Mouse (Mus musculus) heart, adult 2 months (tissue): ENCODE data around the gene Tmcc2. TPM values are rescaled to one million over a fixed set of nuclear protein-coding genes. Genes with fewer than 3 reads are reported as not detected.

ENCODE experiments used
- DNase-seq, 2 experiments: peaks; one replicate each; pipeline ENCODE4 v3.0.0; 2021
- H3K27ac ChIP-seq: fragments of 200-600 bp; 2 replicates; pipeline ENCODE4 v1.8.1; 2022
- H3K27me3 ChIP-seq: fragments of 200-500 bp; 2 replicates; pipeline ENCODE4 v1.6.1; 2012; ENCODE audit warnings: mild to moderate bottlenecking, low read length, inconsistent platforms, mixed read lengths; ENCODE audit not compliant: control insufficient read depth, insufficient read depth
- H3K36me3 ChIP-seq: fragments of 200-500 bp; 2 replicates; pipeline ENCODE4 v1.6.1; 2012; ENCODE audit warnings: low read length, inconsistent platforms; ENCODE audit not compliant: control insufficient read depth, insufficient read depth
- H3K4me1 ChIP-seq: fragments of 200-500 bp; 2 replicates; pipeline ENCODE4 v1.6.1; 2011; ENCODE audit warnings: low read length; ENCODE audit not compliant: control insufficient read depth, insufficient read depth
- H3K4me3 ChIP-seq: fragments of 200-600 bp; 2 replicates; pipeline ENCODE4 v1.8.1; 2022
- H3K79me2 ChIP-seq: fragments of 200-500 bp; replicated peaks from 2 replicates; pipeline ENCODE4 v1.6.1; 2012; ENCODE audit warnings: mild to moderate bottlenecking, inconsistent platforms, low read length, moderate library complexity, mixed read lengths; ENCODE audit not compliant: control insufficient read depth, insufficient read depth
- H3K9ac ChIP-seq: fragments of 200-500 bp; 2 replicates; pipeline ENCODE4 v1.6.1; 2012; ENCODE audit warnings: low read depth, mild to moderate bottlenecking, control low read depth, inconsistent platforms, low read length, mixed read lengths
- CTCF ChIP-seq: fragments of 200-600 bp; IDR thresholded peaks from 2 replicates; pipeline ENCODE4 v1.8.1; 2022; ENCODE audit warnings: antibody characterized with exemption, mild to moderate bottlenecking, moderate library complexity
- EP300 ChIP-seq: fragments of 200-500 bp; IDR thresholded peaks from 2 replicates; pipeline ENCODE4 v1.6.1; 2011; ENCODE audit warnings: low read depth, low read length, control low read depth; ENCODE audit not compliant: insufficient read depth
- POLR2A ChIP-seq: fragments of 200-500 bp; IDR thresholded peaks from 2 replicates; pipeline ENCODE4 v1.6.1; 2011; ENCODE audit warnings: mild to moderate bottlenecking, low read depth, low read length, control low read depth; ENCODE audit not compliant: insufficient read depth
- WGBS: fragments of 180-500 bp; shearing (Covaris S2); methylation state at CpG from one replicate; pipeline ENCODE4 v1.1.7; 2018; 5-methylcytosine and 5-hydroxymethylcytosine counted together
- intact Hi-C: fragments of 180-260 bp; cut with DNase I; formaldehyde crosslinking; loops from one replicate; pipeline ENCODE4 v1.15.1; 2025
- polyA plus RNA-seq: library from polyadenylated mRNA; depleted of rRNA; stranded (reverse); fragments of >200 nt; gene quantifications from 2 replicates; pipeline ENCODE4 v1.2.3, GENCODE M21; 2012
- total RNA-seq, 2 experiments: library from RNA; stranded (reverse); gene quantifications; 2 replicates each; pipeline ENCODE4 v1.2.3; 2021

The Tmcc2 gene
- total and polyA plus RNA-seq, 3 experiments, result 17.5 to 25.4 (median 21.9) TPM

DNA sequence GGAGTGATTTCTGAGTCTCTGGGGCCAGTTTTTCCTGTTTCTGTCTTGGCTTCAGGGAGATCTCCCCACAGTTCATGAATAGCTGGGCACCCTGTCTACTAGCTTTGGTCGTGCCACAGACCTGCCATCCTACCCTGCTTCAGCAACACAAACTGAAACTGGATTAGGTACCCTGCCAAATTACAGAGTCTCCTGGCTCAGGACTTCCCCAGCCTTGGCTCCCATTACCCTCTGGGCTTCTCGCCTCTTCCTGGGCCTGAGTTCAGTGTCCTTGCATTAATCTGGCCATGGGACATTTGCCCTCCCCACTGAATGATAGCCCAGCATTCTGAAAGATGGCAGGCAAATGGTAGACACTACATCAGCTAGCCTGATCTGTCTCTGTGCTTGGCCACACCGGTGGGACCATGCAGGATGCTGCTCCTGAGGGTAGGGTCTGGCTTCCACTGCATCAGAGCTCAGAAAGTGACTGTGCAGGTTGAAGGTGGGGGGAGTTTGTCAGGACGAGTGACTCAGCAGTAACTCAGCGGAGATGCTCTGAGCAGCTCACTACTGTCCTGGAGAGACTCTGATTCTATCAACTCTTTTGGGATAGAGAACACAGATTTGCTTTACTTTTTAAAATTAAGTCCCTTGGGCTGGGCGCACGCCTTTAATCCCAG, 26.1 kb downstream of the Tmcc2 start:
- intact Hi-C loops, result loop anchor here (5.0 kb wide), 2 partner anchors 57 to 227 kb away; no protein-coding TSS in a partner anchor
- peak in 1 of 2 experiments; percentile 68 for DNase-seq
- WGBS, result 64% methylated on average over 7 of the region's 7 CpGs
- Histone ChIP-seq H3K27ac (no peak overlapping the region; the same call in 1 of the 2 replicates), H3K27me3 (no peaks in the 10 kb centered on the region), H3K9ac (no peak overlapping the region), H3K79me2 (peaks cover 1% of the 10 kb centered on the region; the same call in 1 of the 2 replicates), H3K36me3 (peaks cover 3% of the 10 kb centered on the region; the same call in 1 of the 2 replicates), H3K4me1 (peaks cover 20% of the 10 kb centered on the region), H3K4me3 (no peak overlapping the region)
- TF ChIP-seq CTCF, result no peak
- no peak for TF ChIP-seq EP300
- TF ChIP-seq POLR2A, result no peak

DNA sequence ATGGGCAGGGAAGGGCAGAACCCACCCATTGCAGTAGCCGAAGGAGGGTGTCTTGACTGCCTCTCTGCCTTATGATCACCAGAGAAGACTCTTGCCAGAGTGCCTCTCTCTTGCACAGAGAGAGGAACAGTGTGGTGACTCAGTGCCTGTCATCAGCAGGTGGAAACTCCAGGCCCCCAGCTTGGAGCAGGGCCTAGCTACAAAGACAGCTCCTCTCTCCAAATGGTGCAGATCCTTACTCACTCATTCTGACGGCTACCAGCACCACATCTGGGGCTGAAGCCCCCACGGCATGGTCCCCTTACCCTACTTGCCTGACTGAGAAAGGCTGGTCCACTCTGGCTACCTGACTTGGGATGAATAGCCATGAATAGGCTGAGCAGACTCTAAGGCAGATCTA, 26.7 kb downstream of the Tmcc2 start:
- WGBS, result 76% methylated on average over 3 of the region's 3 CpGs
- Histone ChIP-seq H3K9ac (no peak overlapping the region), H3K4me3 (no peak overlapping the region), H3K27ac (no peak overlapping the region; the same call in 1 of the 2 replicates), H3K36me3 (peaks cover 3% of the 10 kb centered on the region; the same call in 1 of the 2 replicates), H3K27me3 (no peaks in the 10 kb centered on the region), H3K79me2 (peaks cover 1% of the 10 kb centered on the region; the same call in 1 of the 2 replicates), H3K4me1 (peaks cover 20% of the 10 kb centered on the region)
- DNase-seq, result peak in 1 of 2 experiments; percentile 3
- intact Hi-C loops, result no loop called here
- no peak for TF ChIP-seq POLR2A
- no peak for TF ChIP-seq EP300
- no peak for TF ChIP-seq CTCF

GRCm38 (mm10) chr1:132361959-132362358, 29.1 kb downstream of the Tmcc2 start:
- intact Hi-C loops, result no loop called here
- Histone ChIP-seq H3K9ac (no peak overlapping the region), H3K27ac (no peak overlapping the region), H3K4me1 (peaks cover 17% of the 10 kb centered on the region), H3K27me3 (no peaks in the 10 kb centered on the region), H3K4me3 (no peak overlapping the region), H3K79me2 (peaks cover 1% of the 10 kb centered on the region; the same call in 1 of the 2 replicates), H3K36me3 (no peaks in the 10 kb centered on the region)
- TF ChIP-seq POLR2A, result no peak
- no peak for TF ChIP-seq CTCF
- TF ChIP-seq EP300, result no peak
- 39% methylated on average over 6 of the region's 6 CpGs for WGBS
- DNase-seq, result no peak

DNA sequence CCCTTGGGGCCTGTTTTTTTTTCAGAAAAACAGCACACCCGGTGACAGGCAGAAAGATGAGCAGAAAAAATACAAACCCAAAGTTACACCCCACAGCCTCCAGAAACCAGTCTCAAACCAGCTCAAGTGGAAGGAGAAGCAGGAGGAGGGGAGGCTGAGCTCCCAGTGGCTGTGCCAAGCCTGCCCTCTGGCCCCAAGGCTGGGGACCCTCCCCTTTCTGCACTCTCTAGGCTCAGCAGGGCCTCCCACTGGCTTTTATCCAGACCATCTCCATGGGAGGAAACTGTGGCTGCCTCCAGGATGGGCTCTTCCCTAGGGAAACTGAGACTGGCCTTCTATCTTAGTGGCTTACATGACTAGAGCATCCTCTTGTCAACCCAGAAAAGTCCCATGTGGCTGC, 34.2 kb downstream of the Tmcc2 start:
- WGBS, result 57% methylated on average over 1 of the region's 1 CpGs
- Histone ChIP-seq H3K4me1 (peaks cover 15% of the 10 kb centered on the region), H3K9ac (no peak overlapping the region), H3K79me2 (peaks cover 1% of the 10 kb centered on the region; the same call in 1 of the 2 replicates), H3K36me3 (no peaks in the 10 kb centered on the region), H3K27ac (no peak overlapping the region), H3K4me3 (no peak overlapping the region), H3K27me3 (no peaks in the 10 kb centered on the region)
- TF ChIP-seq EP300 (no peak), POLR2A (no peak), CTCF (no peak)
- intact Hi-C loops, result loop anchor here (5.0 kb wide), 2 partner anchors 35 to 120 kb away; partner anchors contain the start of gene Tmcc2
- no peak for DNase-seq

DNA sequence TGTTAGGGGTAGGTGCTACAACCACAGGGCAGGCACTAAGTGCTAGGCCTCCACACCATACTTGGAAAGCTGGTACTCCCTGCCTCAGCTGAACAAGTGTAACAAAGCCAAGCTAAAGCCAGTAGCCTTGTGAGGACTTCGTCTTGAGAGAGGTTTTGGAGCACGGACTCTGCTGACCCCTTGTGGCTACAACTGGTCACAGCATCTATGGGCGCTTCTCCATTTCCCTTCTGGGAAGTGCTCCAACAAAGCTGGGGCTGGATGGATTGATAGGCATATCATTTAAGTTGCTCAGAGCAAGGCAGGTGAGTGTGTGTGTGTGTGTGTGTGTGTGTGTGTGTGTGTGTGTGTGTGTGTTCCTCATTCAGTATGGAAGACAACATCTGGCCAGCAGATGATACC, 35.2 kb downstream of the Tmcc2 start:
- TF ChIP-seq EP300 (peak; percentile 99), CTCF (peak; percentile 83), POLR2A (no peak)
- Histone ChIP-seq H3K9ac (no peak overlapping the region), H3K27ac (peak overlapping the region; percentile 49), H3K4me3 (no peak overlapping the region), H3K79me2 (peaks cover 1% of the 10 kb centered on the region; the same call in 1 of the 2 replicates), H3K4me1 (peaks cover 15% of the 10 kb centered on the region), H3K36me3 (no peaks in the 10 kb centered on the region), H3K27me3 (no peaks in the 10 kb centered on the region)
- intact Hi-C loops, result loop anchor here (1.0 to 5.0 kb wide), 4 partner anchors 36 to 197 kb away; partner anchors contain the start of gene Tmcc2
- DNase-seq, result peak; percentile 88 to 90
- whole genome bisulfite sequencing, result 1% methylated on average over 3 of the region's 3 CpGs

GRCm38 (mm10) chr1:132355162-132355601, 35.9 kb downstream of the Tmcc2 start:
- no peaks in the 10 kb centered on the region for H3K36me3 ChIP-seq
- no peaks in the 10 kb centered on the region for H3K79me2 ChIP-seq
- peak; percentile 51 to 62 for DNase-seq
- H3K9ac ChIP-seq, result no peak overlapping the region
- no peaks in the 10 kb centered on the region for H3K27me3 ChIP-seq
- intact Hi-C loops, result loop anchor here (1.0 to 5.0 kb wide), 4 partner anchors 37 to 196 kb away; partner anchors contain the start of gene Tmcc2
- TF ChIP-seq CTCF (no peak), EP300 (0 out of 2 replicates have a peak, but pooled peaks have one; percentile 48)
- peaks cover 15% of the 10 kb centered on the region for H3K4me1 ChIP-seq
- no peak overlapping the region for H3K4me3 ChIP-seq
- peak overlapping the region; percentile 49 for H3K27ac ChIP-seq
- 23% methylated on average over 6 of the region's 6 CpGs for WGBS
